Mouse (Mus musculus) layer of hippocampus, postnatal 10 days (tissue): ENCODE results near the gene Cdc5l. TPM values are rescaled to one million over a fixed set of nuclear protein-coding genes. Genes with fewer than 3 reads are reported as not detected.

ENCODE experiments used
- DNase-seq, 2 experiments: peaks; one replicate each; pipeline ENCODE4 v3.0.0; 2021; ENCODE audit warnings: low spot score in 2 of 2
- total RNA-seq, 2 experiments: library from RNA; stranded (reverse); gene quantifications; 2 replicates each; pipeline ENCODE4 v1.2.3; 2021

The Cdc5l gene
- total RNA-seq, 2 experiments from 2014 or later = 47.4 to 50.6 TPM

- peak; percentile 94 for DNase-seq
Measured at GRCm38 (mm10) chr17:45373987-45374608, 59.4 kb downstream of the Cdc5l start.

- peak; percentile 8 to 23 for DNase-seq
Measured at GRCm38 (mm10) chr17:45371042-45371441, 62.5 kb downstream of the Cdc5l start.

DNA sequence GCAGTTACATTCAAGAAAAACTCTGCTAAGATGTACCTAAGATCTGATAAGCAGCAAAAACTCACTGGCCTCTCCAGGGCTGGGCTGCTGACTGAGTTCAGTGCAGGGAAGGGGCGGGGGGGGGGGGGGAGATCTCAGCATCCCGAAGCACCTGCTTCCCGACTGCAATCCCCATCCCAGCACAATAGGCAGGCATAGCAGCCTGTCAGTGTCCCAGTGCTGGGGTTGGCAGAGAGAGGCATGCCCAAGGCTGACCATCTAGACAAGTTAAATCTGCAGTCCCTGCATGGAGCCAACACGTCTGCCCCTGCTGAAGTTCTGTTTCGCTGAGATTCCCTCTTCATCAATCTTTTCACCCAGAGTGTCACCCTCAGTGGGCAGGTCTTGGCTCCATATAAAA is 63.0 kb downstream of the Cdc5l start:
- no peak for DNase-seq

DNA sequence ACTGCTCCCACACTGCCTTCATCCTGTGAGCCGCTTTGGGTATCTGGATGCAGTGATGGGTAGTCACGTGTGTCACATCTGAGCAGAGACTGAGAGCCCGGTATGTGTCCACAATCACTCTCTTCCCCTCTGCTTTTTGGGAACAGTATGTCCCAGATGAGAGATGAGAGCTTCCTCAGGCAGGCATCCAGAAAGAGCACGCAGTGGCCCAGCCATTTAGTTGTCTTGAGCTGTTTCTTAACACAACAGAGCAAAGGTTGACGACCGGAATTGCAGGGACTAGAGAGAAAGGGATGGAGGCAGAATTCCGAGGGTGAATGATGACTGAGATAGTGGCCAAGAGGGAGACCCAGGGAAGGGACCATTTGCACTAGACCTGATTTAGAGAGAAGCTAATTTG is 68.7 kb downstream of the Cdc5l start:
- no peak for DNase-seq

GRCm38 (mm10) chr17:45360950-45361349 is 72.6 kb downstream of the Cdc5l start:
- DNase-seq = no peak

DNA sequence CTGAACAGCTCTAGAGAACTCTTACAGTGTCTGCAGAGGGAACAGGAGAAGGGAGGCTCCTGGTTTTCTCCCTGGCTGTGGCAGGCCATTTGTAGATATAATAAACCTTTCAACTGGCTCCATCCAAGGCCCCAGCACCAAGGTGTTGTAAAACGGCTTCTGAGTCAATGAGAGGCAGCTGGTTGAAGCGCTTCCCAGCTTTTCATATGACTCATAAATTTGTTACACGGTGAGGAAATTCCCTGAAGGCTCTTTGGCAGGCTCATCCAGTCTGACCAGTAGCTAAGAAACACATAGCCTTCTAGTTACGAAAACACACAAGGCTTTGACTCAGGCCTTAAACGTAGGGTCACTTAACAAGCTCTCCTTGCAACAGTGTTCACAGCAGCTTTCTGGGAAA is 74.1 kb downstream of the Cdc5l start:
- DNase-seq = no peak

DNA sequence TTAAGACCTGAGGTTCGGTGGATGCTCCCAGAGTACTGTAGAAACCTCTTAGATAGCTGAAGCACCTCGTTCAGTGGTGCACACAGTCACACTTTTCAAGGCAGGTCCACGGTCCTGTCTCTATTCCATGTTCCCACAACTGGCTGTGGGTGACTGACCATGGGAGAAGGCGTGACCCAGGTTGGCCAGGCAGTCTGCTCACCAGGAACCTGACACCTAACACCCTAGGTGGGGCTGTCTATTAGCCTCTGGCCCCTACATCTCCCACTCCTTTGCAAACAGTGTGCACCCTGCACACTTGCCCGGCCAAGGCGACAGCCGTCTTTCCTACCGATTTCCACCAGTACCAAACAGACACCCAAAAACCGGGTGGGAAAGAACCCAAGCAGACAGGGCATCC is 77.1 kb downstream of the Cdc5l start:
- DNase-seq = no peak

GRCm38 (mm10) chr17:45347951-45348350 is 85.6 kb downstream of the Cdc5l start:
- DNase-seq = no peak

Other genes starting within 250 kb of the Cdc5l start
- 1 to 10 TPM; 2.9 to 3.5 TPM for gene Spats1, start 41.7 kb upstream of the Cdc5l start, total RNA-seq
- 10 to 100 TPM; 19.5 to 22.6 TPM for gene Aars2, start 73.1 kb upstream of the Cdc5l start, total RNA-seq
- under 1 TPM; 0.57 to 0.69 TPM for gene Tcte1, start 89.7 kb upstream of the Cdc5l start, total RNA-seq
- 10 to 100 TPM; 93.2 to 93.7 TPM for gene Tmem151b, start 115.9 kb upstream of the Cdc5l start, total RNA-seq
- gene Nfkbie, start 122.0 kb upstream of the Cdc5l start, total RNA-seq = 1 to 10 TPM; 3.5 to 3.9 TPM
- 10 to 100 TPM; 47.4 TPM for gene Slc35b2, start 130.1 kb upstream of the Cdc5l start, total RNA-seq
- 1,000 to 10,000 TPM; 1,612 to 1,800 TPM for gene Hsp90ab1, start 139.5 kb upstream of the Cdc5l start, total RNA-seq
- 10 to 100 TPM; 27.1 to 37.0 TPM for gene Slc29a1, start 165.9 kb upstream of the Cdc5l start, total RNA-seq
- not detected for gene Mymx, start 168.4 kb upstream of the Cdc5l start, total RNA-seq
- 1 to 10 TPM; 1.1 to 1.3 TPM for gene Capn11, start 225.6 kb upstream of the Cdc5l start, total RNA-seq